Mouse (Mus musculus): ENCODE results near the gene Dnah7b.
"Not testable (repeated sequence)": the region's sequence is repeated elsewhere in the genome, so short reads cannot be mapped to it uniquely, and the experiment has no call there.

The Dnah7b gene

GRCm38 (mm10) chr1:46294451-46294850 is 228.3 kb downstream of the Dnah7b start:
- not testable (repeated sequence) for DNase-seq (ENCODE audit: low spot score)

- not testable (repeated sequence) for DNase-seq (ENCODE audit: low spot score)
Observed at GRCm38 (mm10) chr1:46325942-46326341, 259.8 kb downstream of the Dnah7b start.

- not testable (repeated sequence) for DNase-seq (ENCODE audit: low spot score)
Observed at GRCm38 (mm10) chr1:46345301-46345700, 279.2 kb downstream of the Dnah7b start.

GRCm38 (mm10) chr1:46380641-46381040 is 314.5 kb downstream of the Dnah7b start:
- DNase-seq (ENCODE audit: low spot score), result not testable (repeated sequence)

DNA sequence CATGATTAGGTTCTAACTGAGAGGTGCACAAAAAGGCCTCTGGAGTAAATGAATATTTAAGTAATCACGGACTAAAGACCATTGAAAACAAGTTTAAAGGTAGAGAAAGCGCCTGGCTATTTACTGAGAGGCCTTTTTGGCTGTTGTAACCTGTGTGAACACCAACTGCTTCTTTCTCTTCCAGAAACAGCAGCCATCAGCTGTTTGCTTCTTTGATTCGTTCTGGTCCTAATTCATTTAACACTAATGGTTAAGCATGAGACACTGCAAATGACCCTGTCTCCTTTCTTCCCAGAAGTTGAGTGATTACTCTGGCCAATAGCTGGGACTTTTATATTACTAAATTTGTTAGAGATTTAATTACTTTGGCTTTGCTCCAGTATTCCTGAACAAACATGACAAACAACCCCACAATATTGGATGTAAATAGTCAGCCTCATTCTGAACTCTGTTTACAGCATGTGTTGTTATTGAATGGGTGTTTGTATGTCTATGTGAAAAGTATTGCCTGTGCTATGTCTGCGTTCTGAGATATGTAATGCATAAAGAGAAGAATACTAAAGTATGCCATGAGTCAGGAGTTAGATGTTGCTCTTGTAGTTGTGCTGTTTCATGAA is 328.7 kb downstream of the Dnah7b start:
- DNase-seq (ENCODE audit: low spot score), result not testable (repeated sequence)

DNA sequence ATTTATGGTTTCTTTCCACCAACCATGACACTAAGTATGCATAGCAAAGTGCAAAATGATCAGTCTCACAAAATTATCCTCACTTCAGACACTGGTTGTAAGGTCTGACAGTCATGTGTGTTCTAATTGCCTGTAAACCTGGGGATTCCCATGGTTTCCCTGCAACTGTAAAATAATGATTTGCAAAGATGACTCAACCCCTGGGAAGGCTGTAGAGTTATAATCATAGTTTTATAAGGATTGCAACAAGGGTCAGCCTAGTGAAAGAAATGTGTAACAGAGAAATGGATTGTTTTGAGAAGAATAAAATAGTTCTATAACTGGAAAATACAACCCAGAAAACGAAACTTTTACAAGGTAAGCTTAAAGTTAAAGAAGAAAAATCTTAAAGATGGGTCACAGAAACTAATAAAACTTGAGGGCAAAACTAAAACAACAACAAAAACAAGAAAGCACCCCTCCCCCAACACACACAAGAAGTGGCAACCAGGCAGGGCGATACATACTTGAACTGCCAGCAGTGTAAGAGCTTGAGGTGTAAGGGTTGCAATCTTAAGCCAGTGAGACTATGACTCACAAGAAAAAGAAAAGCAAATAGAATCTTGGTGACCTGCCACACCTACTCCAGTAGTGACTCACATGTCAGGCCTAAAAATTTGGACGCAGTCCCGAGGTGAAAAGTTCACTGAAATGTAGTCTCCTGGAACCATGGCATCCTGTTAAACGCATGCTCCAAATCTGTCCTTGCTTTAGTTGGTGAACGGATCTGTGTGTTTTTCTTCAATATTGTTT is 342.4 kb downstream of the Dnah7b start:
- peak; percentile 76 for DNase-seq (ENCODE audit: low spot score)

GRCm38 (mm10) chr1:46414798-46415197 is 348.7 kb downstream of the Dnah7b start:
- DNase-seq (ENCODE audit: low spot score), result not testable (repeated sequence)

DNA sequence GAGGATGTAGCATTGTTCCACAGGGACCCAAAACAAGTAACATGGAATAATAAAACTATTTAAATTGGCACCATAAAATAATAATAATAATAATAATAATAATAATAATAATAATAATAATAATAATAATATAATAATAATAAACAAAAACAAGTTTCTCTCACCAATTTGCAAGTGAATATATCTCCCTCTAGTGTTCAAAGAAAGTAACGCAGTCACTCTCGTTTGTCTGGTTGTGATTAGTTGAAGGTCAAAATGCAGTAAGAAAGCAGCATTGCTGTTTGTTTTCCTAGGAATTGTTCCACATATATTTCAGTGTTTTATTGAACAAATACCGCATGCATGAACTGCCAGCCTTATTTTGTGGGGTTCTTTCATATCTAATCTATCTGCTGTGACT is 350.8 kb downstream of the Dnah7b start:
- DNase-seq (ENCODE audit: low spot score), result not testable (repeated sequence)

- not testable (repeated sequence) for DNase-seq (ENCODE audit: low spot score)
Observed at GRCm38 (mm10) chr1:46418966-46419365, 352.9 kb downstream of the Dnah7b start.

Measured in urinary bladder, postnatal 14 days (tissue).